Mouse (Mus musculus) heart, embryonic 12.5 days (tissue): ENCODE data around the gene Tmem189. TPM values are rescaled to one million over a fixed set of nuclear protein-coding genes. Genes with fewer than 3 reads are reported as not detected.
A peak's percentile ranks its signal among the peaks of the same experiment; 100 is the strongest.

ENCODE experiments used
- ATAC-seq: fragments of 200-750 bp; cut with Nextera tagmentation; 2 replicates; pipeline ENCODE4 v1.8.0; 2017; ENCODE audit warnings: moderate TSS enrichment, moderate library complexity; ENCODE audit not compliant: insufficient number of reproducible peaks, low FRiP score
- H3K27ac ChIP-seq: fragments of 300-500 bp; sonication (generic); 2 replicates; pipeline ENCODE4 v1.5.1; 2016; ENCODE audit warnings: mild to moderate bottlenecking, moderate library complexity; ENCODE audit not compliant: poor library complexity, severe bottlenecking
- H3K27me3 ChIP-seq: fragments of 300-500 bp; sonication (generic); replicated peaks from 2 replicates; pipeline ENCODE4 v1.6.1; 2016; ENCODE audit warnings: mild to moderate bottlenecking, moderate library complexity
- H3K36me3 ChIP-seq: fragments of 300-500 bp; sonication (generic); 2 replicates; pipeline ENCODE4 v1.6.1; 2016; ENCODE audit warnings: mild to moderate bottlenecking, moderate library complexity
- H3K4me1 ChIP-seq: fragments of 300-500 bp; sonication (generic); replicated peaks from 2 replicates; pipeline ENCODE4 v1.6.1; 2016; ENCODE audit warnings: mild to moderate bottlenecking
- H3K4me2 ChIP-seq: fragments of 300-500 bp; sonication (generic); 2 replicates; pipeline ENCODE4 v1.6.1; 2016; ENCODE audit warnings: mild to moderate bottlenecking, moderate library complexity
- H3K4me3 ChIP-seq: fragments of 300-500 bp; sonication (generic); 2 replicates; pipeline ENCODE4 v1.5.1; 2016; ENCODE audit warnings: mild to moderate bottlenecking
- H3K9ac ChIP-seq: fragments of 300-500 bp; sonication (generic); 2 replicates; pipeline ENCODE4 v1.6.1; 2016; ENCODE audit warnings: mild to moderate bottlenecking, moderate library complexity
- H3K9me3 ChIP-seq: fragments of 300-500 bp; sonication (generic); replicated peaks from 2 replicates; pipeline ENCODE4 v1.6.1; 2016; ENCODE audit warnings: mild to moderate bottlenecking, moderate library complexity
- WGBS: fragments of 180-500 bp; shearing (Covaris S2); methylation state at CpG from one replicate; pipeline ENCODE4 v1.1.7; 2016; 5-methylcytosine and 5-hydroxymethylcytosine counted together
- polyA plus RNA-seq: library from polyadenylated mRNA; unstranded; fragments of >200 nt; fragmentation: Nextera tagmentation; extraction: Ambion mirVana; gene quantifications from 2 replicates; pipeline ENCODE4 v1.2.1, GENCODE M21; 2016

Gene Tmem189
- polyA plus RNA-seq, 1 experiment from 2014 or later: 46.6 TPM

DNA sequence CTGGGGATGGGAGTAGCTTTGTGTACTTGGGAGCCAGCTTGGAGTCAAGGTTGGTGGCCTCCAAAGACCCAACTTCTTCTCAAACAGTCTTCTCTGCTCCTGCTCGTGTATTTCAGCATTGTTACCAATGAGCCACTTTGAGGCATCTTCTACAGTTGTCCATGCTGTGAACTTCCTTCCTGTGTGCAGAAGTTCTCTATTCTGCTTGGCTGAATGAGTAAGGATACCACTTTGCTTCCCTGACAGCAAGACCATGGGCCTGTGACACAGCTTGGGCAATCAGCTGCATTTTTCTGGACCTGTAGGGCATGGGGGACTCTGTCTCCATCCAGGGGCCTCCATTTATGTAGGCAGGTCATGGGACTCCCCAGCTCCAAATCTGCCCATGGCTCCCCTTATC, 27.6 kb upstream of the Tmem189 start:
- Histone ChIP-seq H3K4me2 (no peak overlapping the region), H3K4me1 (peaks cover 5% of the 10 kb centered on the region), H3K27me3 (no peaks in the 10 kb centered on the region), H3K27ac (no peak overlapping the region), H3K9ac (no peak overlapping the region), H3K9me3 (no peaks in the 10 kb centered on the region), H3K4me3 (no peak overlapping the region), H3K36me3 (no peaks in the 10 kb centered on the region)
- ATAC-seq: no peak
- WGBS: 62% methylated on average over 1 of the region's 1 CpGs

DNA sequence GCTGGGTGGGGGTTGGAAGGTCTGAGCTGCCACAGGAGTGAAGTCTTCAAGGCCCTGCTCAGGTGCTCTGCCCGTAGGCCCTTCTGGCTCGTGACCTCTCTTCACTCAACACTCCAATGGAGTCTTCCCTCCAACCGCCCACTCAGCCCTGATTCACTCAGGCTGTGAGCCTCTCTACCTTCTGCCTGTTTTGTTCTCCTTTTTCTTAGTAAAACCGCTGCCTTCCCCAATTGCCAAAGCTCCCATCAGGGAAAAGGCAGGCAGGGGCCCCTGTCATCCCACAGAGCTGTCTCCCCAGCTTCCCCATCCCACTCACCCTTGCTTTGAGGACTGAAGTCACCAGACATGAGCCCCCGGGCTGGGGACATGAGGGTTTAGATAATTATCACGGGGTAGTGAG, 25.4 kb upstream of the Tmem189 start:
- 55% methylated on average over 6 of the region's 6 CpGs for WGBS
- Histone ChIP-seq H3K9ac (no peak overlapping the region), H3K9me3 (no peaks in the 10 kb centered on the region)

DNA sequence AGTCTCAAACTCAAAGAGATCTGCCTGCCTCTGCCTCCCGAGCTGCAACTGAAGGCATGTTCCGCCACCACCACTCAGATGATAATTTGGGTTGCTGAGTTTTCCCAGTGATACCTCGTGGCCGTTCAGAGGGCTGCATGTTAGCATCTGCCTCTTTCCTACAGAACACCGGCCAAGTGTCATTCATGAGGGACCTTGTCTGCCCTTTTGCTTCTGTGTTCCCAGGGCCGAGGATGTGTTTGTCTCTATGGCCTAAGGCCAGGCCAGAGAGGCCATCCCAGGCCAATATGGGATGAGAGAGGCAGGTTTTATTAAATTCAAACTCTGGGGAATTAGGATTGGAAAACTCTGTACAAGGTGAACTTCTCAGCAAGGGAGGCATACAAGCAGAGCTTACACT, 24.7 kb upstream of the Tmem189 start:
- H3K9me3 ChIP-seq: no peaks in the 10 kb centered on the region
- ATAC-seq: no peak
- no peak overlapping the region for H3K4me3 ChIP-seq
- no peak overlapping the region for H3K4me2 ChIP-seq
- H3K27ac ChIP-seq: no peak overlapping the region
- no peaks in the 10 kb centered on the region for H3K27me3 ChIP-seq
- peaks cover 5% of the 10 kb centered on the region for H3K4me1 ChIP-seq
- 83% methylated on average over 6 of the region's 6 CpGs for WGBS
- H3K9ac ChIP-seq: no peak overlapping the region
- no peaks in the 10 kb centered on the region for H3K36me3 ChIP-seq

More for the DNA sequence above, 25.4 kb upstream of the Tmem189 start:
- H3K27me3 ChIP-seq: no peaks in the 10 kb centered on the region
- no peak for ATAC-seq
- H3K4me2 ChIP-seq: no peak overlapping the region
- H3K36me3 ChIP-seq: no peaks in the 10 kb centered on the region
- H3K27ac ChIP-seq: no peak overlapping the region
- peaks cover 5% of the 10 kb centered on the region for H3K4me1 ChIP-seq
- no peak overlapping the region for H3K4me3 ChIP-seq

DNA sequence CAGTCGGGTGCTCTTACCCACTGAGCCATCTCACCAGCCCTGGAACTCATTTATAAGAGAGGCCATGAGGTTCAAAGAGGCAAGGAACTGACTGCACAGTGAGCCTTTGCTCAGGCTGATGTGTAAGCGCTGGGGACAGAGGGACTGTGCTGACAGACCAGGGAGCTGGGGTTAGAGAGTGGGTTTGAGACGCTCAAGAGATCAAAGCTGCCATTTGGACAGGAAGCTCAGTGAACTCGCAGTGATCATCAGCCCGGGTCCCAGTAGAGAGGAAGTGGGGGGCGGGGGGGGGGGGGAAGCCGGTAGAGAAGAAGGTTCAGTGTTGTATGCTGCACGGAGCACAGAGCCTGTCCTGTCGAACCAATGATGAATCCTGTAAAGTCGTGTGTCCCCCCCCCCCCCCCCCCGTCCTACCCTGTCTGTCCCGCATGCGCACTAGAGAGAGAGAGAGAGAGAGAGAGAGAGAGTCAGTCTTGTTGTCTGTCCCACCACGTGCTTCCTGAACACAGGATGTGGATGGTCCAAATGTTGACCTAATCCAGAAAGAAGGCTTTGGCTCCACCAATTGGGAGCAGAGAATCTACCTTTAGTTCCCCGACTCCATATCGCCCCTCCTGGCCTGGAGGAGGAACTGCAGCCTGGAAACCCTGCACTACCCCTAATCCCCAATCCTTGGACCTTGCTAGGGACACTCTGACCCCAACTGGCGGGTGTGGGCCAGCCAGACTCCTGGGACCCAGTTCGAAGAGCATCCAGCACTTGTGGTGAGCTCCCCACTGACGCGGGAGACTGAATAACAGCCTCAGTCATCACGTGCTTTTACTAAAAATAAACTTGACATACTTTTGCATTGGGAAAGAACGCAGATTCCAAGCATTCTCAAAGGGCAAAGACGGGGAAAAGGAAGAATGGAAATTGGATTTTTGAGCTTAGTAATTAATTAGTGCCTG, 23.5 kb upstream of the Tmem189 start:
- no peaks in the 10 kb centered on the region for H3K36me3 ChIP-seq
- H3K27ac ChIP-seq: no peak overlapping the region
- peaks cover 5% of the 10 kb centered on the region for H3K4me1 ChIP-seq
- no peak overlapping the region for H3K4me3 ChIP-seq
- 58% methylated on average over 19 of the region's 23 CpGs for WGBS
- no peak for ATAC-seq
- H3K9me3 ChIP-seq: no peaks in the 10 kb centered on the region
- 0 out of 2 replicates have a peak overlapping the region, but pooled peaks have one; percentile 11 for H3K4me2 ChIP-seq
- H3K9ac ChIP-seq: no peak overlapping the region
- no peaks in the 10 kb centered on the region for H3K27me3 ChIP-seq

DNA sequence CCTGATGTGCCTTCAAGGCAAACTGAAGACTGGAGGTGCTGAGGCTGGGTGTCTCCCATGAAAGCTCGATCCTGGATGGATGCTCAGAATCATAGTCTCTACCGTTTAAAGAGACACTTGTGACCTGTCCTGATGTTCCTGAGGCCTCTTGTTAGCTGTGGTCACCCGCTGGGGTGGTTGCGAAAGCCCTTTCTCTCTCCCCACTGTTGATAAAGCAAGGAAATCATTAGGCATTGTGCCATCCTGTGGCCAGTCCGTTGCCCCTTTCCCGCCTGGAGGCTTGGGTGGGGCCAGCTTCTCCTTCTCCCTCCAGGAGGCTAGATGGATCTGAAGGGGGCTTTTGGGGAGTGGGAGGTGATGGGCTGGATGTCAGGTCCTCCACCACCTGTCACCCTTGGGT, 21.0 kb upstream of the Tmem189 start:
- Histone ChIP-seq H3K4me3 (no peak overlapping the region), H3K36me3 (no peaks in the 10 kb centered on the region), H3K9me3 (no peaks in the 10 kb centered on the region), H3K9ac (no peak overlapping the region), H3K4me2 (no peak overlapping the region), H3K4me1 (peaks cover 12% of the 10 kb centered on the region), H3K27me3 (0 out of 2 replicates have a peak, but pooled peaks cover under 1% of the 10 kb centered on the region), H3K27ac (no peak overlapping the region)
- ATAC-seq: no peak
- WGBS: 67% methylated on average over 6 of the region's 6 CpGs

GRCm38 (mm10) chr2:167709969-167710368, 20.3 kb upstream of the Tmem189 start:
- Histone ChIP-seq H3K27ac (no peak overlapping the region), H3K4me1 (peaks cover 12% of the 10 kb centered on the region), H3K9ac (no peak overlapping the region), H3K4me3 (no peak overlapping the region), H3K27me3 (0 out of 2 replicates have a peak, but pooled peaks cover 4% of the 10 kb centered on the region), H3K4me2 (no peak overlapping the region), H3K36me3 (no peaks in the 10 kb centered on the region), H3K9me3 (no peaks in the 10 kb centered on the region)
- no peak for ATAC-seq
- WGBS: 62% methylated on average over 6 of the region's 6 CpGs

DNA sequence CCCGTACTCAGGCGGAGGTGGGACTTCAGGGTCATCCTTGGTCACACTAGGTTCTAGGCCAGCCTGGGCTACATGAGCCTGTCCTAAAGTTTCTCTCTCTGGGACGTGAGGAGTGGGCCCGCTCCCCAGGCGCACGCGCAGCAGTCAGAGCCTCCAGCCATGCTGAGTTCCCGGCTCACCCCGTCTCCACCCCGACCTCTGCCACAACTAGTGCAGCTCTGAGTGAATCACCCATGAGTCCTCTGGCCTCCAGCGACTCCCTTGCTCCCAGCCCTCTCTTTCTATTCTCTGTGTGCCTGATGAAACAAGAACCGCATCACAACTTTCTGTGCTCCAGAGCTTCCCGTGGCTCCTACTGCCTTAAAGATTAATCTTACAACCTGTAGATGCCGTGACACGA, 18.8 kb upstream of the Tmem189 start:
- Histone ChIP-seq H3K9ac (0 out of 2 replicates have a peak overlapping the region, but pooled peaks have one; percentile 46), H3K36me3 (no peaks in the 10 kb centered on the region), H3K4me2 (no peak overlapping the region), H3K27ac (no peak overlapping the region), H3K27me3 (0 out of 2 replicates have a peak, but pooled peaks cover 4% of the 10 kb centered on the region), H3K4me1 (peaks cover 11% of the 10 kb centered on the region), H3K9me3 (no peaks in the 10 kb centered on the region), H3K4me3 (no peak overlapping the region)
- ATAC-seq: no peak
- WGBS: 54% methylated on average over 15 of the region's 15 CpGs

GRCm38 (mm10) chr2:167706183-167706939, 16.7 kb upstream of the Tmem189 start:
- ATAC-seq: no peak
- no peak overlapping the region for H3K4me3 ChIP-seq
- H3K36me3 ChIP-seq: no peaks in the 10 kb centered on the region
- no peak overlapping the region for H3K27ac ChIP-seq
- peaks cover 7% of the 10 kb centered on the region; the same call in 1 of the 2 replicates for H3K27me3 ChIP-seq
- no peaks in the 10 kb centered on the region for H3K9me3 ChIP-seq
- H3K9ac ChIP-seq: peak overlapping the region; percentile 24; the same call in 1 of the 2 replicates
- 70% methylated on average over 11 of the region's 11 CpGs for WGBS
- no peak overlapping the region for H3K4me2 ChIP-seq
- H3K4me1 ChIP-seq: peaks cover 14% of the 10 kb centered on the region

GRCm38 (mm10) chr2:167704409-167704808, 14.8 kb upstream of the Tmem189 start:
- ATAC-seq: no peak
- no peak overlapping the region for H3K9ac ChIP-seq
- no peak overlapping the region for H3K27ac ChIP-seq
- peaks cover 7% of the 10 kb centered on the region; the same call in 1 of the 2 replicates for H3K27me3 ChIP-seq
- H3K36me3 ChIP-seq: no peaks in the 10 kb centered on the region
- H3K9me3 ChIP-seq: no peaks in the 10 kb centered on the region
- H3K4me1 ChIP-seq: peaks cover 19% of the 10 kb centered on the region
- no peak overlapping the region for H3K4me3 ChIP-seq
- H3K4me2 ChIP-seq: no peak overlapping the region
- 79% methylated on average over 4 of the region's 4 CpGs for WGBS

- Histone ChIP-seq H3K4me2 (no peak overlapping the region), H3K27ac (no peak overlapping the region), H3K36me3 (no peaks in the 10 kb centered on the region), H3K27me3 (peaks cover 7% of the 10 kb centered on the region; the same call in 1 of the 2 replicates), H3K9me3 (no peaks in the 10 kb centered on the region), H3K4me3 (no peak overlapping the region), H3K9ac (no peak overlapping the region), H3K4me1 (peaks cover 36% of the 10 kb centered on the region)
- ATAC-seq: no peak
- WGBS: 75% methylated on average over 6 of the region's 6 CpGs
Measured at GRCm38 (mm10) chr2:167702126-167702525, 12.5 kb upstream of the Tmem189 start.

- Histone ChIP-seq H3K4me2 (no peak overlapping the region), H3K9me3 (no peaks in the 10 kb centered on the region), H3K4me1 (peaks cover 35% of the 10 kb centered on the region), H3K36me3 (no peaks in the 10 kb centered on the region), H3K27me3 (peaks cover 7% of the 10 kb centered on the region; the same call in 1 of the 2 replicates), H3K9ac (no peak overlapping the region), H3K4me3 (no peak overlapping the region), H3K27ac (no peak overlapping the region)
- ATAC-seq: no peak
- WGBS: 73% methylated on average over 5 of the region's 5 CpGs
Measured at GRCm38 (mm10) chr2:167701472-167701871, 11.8 kb upstream of the Tmem189 start.
